Mouse (Mus musculus) neural tube, embryonic 10.5 days (tissue): Measurements from ENCODE around the gene Cox17.

Experiments
- DNase-seq: peaks from one replicate; pipeline ENCODE4 v3.0.0-alpha.2; 2017; ENCODE audit warnings: low spot score; ENCODE audit errors: extremely low spot score

The Cox17 gene

GRCm38 (mm10) chr16:38392126-38392894 is 45.5 kb downstream of the Cox17 start:
- DNase-seq = no peak

- no peak for DNase-seq
These were observed 47.4 kb downstream of the Cox17 start for GRCm38 (mm10) chr16:38394191-38394618.

- DNase-seq = no peak
These were observed 48.4 kb downstream of the Cox17 start for GRCm38 (mm10) chr16:38395060-38395730.

GRCm38 (mm10) chr16:38396155-38396554 is 49.4 kb downstream of the Cox17 start:
- DNase-seq = no peak

- DNase-seq = no peak
These were observed 51.5 kb downstream of the Cox17 start for GRCm38 (mm10) chr16:38398266-38398665.

- no peak for DNase-seq
These were observed 52.3 kb downstream of the Cox17 start for GRCm38 (mm10) chr16:38399076-38399475.

GRCm38 (mm10) chr16:38399531-38400231 is 52.9 kb downstream of the Cox17 start:
- peak; percentile 43 for DNase-seq

- no peak for DNase-seq
These were observed 53.6 kb downstream of the Cox17 start for GRCm38 (mm10) chr16:38400311-38400960.

GRCm38 (mm10) chr16:38401468-38401867 is 54.7 kb downstream of the Cox17 start:
- no peak for DNase-seq
